In the genomic region with DNA sequence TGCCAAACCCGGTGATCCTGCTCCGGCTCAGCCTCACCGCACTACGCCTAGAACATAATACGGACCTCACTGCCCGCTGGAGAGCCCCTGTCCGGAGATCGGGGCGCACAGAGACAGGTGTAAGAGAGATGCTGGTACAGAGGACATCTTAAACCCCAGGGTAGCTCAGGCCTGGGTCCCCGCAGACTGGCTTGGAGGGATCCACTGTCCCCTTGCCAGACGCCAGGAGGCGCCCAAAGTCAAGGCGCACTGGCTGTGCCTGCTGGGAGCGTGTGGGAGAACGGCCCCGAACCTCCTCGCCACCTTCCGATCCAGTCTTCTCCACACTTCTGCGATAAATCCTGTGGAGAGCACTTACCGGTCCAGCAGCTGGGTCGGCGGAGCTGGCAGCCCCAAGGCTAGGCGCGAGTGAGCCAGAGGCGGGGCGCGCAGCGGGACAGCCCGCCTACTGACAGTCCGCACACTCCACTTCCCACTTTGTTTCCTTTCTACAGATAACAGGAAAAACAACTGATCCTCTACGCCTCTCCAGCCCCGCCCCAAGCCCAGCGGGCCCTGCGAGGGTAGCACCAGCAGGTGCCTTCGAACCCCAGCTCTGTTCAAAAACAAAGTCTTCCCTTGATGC, we compare ENCODE assay signal across 8 mouse cellular contexts. TPM values are rescaled to one million over a fixed set of nuclear protein-coding genes. Genes with fewer than 3 reads are reported as not detected.
A peak's percentile ranks its signal among the peaks of the same experiment; 100 is the strongest.
DNase-seq lines count a peak whose midpoint lies in the region; ATAC-seq and TF ChIP-seq lines count a peak whose summit lies in the region.

No protein-coding gene starts in this region.

- no peaks in the 10 kb centered on the region for H3K9me3 ChIP-seq in intestine, embryonic 15.5 days
- no peaks in the 10 kb centered on the region for H3K9me3 ChIP-seq in liver, embryonic 13.5 days (replicated peaks)
- H3K9me3 ChIP-seq in stomach, embryonic 15.5 days = no peaks in the 10 kb centered on the region

- under 1% methylated on average over 35 of the region's 35 CpGs for WGBS in intestine, embryonic 15.5 days
- under 1% methylated on average over 35 of the region's 35 CpGs for WGBS in liver, embryonic 13.5 days (ENCODE audit: insufficient replicate concordance)
- WGBS in stomach, embryonic 15.5 days = 2% methylated on average over 35 of the region's 35 CpGs

- no peaks in the 10 kb centered on the region for H3K36me3 ChIP-seq in intestine, embryonic 15.5 days
- no peaks in the 10 kb centered on the region for H3K36me3 ChIP-seq in liver, embryonic 13.5 days
- no peaks in the 10 kb centered on the region for H3K36me3 ChIP-seq in myocyte (ENCODE audit: control insufficient read depth, insufficient read depth)
- no peaks in the 10 kb centered on the region for H3K36me3 ChIP-seq in stomach, embryonic 15.5 days

- peak overlapping the region; percentile 93 for H3K4me2 ChIP-seq in intestine, embryonic 15.5 days (replicated peaks)
- peak overlapping the region; percentile 79 for H3K4me2 ChIP-seq in liver, embryonic 13.5 days
- H3K4me2 ChIP-seq in myocyte (ENCODE audit: low read depth) = peak overlapping the region; percentile 63
- H3K4me2 ChIP-seq in stomach, embryonic 15.5 days = peak overlapping the region; percentile 91

- H3K9ac ChIP-seq in intestine, embryonic 15.5 days = peak overlapping the region; percentile 65
- peak overlapping the region; percentile 71 for H3K9ac ChIP-seq in liver, embryonic 13.5 days
- H3K9ac ChIP-seq in stomach, embryonic 15.5 days = peak overlapping the region; percentile 34; the same call in 1 of the 2 replicates

- peak; percentile 40 for DNase-seq in layer of hippocampus, adult 9-11 months
- DNase-seq in layer of hippocampus, adult 8-10 months (ENCODE audit: low spot score in 2 of 2) = no peak
- DNase-seq in liver, embryonic 13.5 days = peak; percentile 56

- H3K79me2 ChIP-seq in myocyte (ENCODE audit: control insufficient read depth, insufficient read depth) = no peaks in the 10 kb centered on the region

- peak overlapping the region; percentile 4 for H3K4me3 ChIP-seq in cortical plate, adult 2 months (ENCODE audit: insufficient read depth, low read length)
- H3K4me3 ChIP-seq in intestine, embryonic 15.5 days (replicated peaks) = peak overlapping the region; percentile 52
- H3K4me3 ChIP-seq in liver, embryonic 13.5 days (replicated peaks) = peak overlapping the region; percentile 62
- H3K4me3 ChIP-seq in myocyte = no peak overlapping the region
- peak overlapping the region; percentile 54 for H3K4me3 ChIP-seq in stomach, embryonic 15.5 days (replicated peaks)

- H3K4me1 ChIP-seq in cortical plate, adult 2 months (ENCODE audit: control insufficient read depth, insufficient read depth, low read length) = no peaks in the 10 kb centered on the region
- H3K4me1 ChIP-seq in intestine, embryonic 15.5 days (replicated peaks) = peaks cover 9% of the 10 kb centered on the region; the same call in 1 of the 2 replicates
- peaks cover 57% of the 10 kb centered on the region for H3K4me1 ChIP-seq in liver, embryonic 13.5 days (replicated peaks)
- H3K4me1 ChIP-seq in stomach, embryonic 15.5 days = peaks cover 5% of the 10 kb centered on the region

- H3K27me3 ChIP-seq in intestine, embryonic 15.5 days (replicated peaks) = 0 out of 2 replicates have a peak, but pooled peaks cover 5% of the 10 kb centered on the region
- H3K27me3 ChIP-seq in liver, embryonic 13.5 days = peaks cover 5% of the 10 kb centered on the region; the same call in 1 of the 2 replicates
- no peaks in the 10 kb centered on the region for H3K27me3 ChIP-seq in myocyte (ENCODE audit: control insufficient read depth, insufficient read depth, insufficient read length)
- H3K27me3 ChIP-seq in stomach, embryonic 15.5 days (replicated peaks) = 0 out of 2 replicates have a peak, but pooled peaks cover 5% of the 10 kb centered on the region

- no peak overlapping the region for H3K27ac ChIP-seq in cortical plate, adult 2 months (ENCODE audit: insufficient read depth, low read length)
- H3K27ac ChIP-seq in intestine, embryonic 15.5 days = no peak overlapping the region
- H3K27ac ChIP-seq in liver, embryonic 13.5 days = peak overlapping the region; percentile 55
- H3K27ac ChIP-seq in stomach, embryonic 15.5 days = peak overlapping the region; percentile 40; the same call in 1 of the 2 replicates

- no peak for TF ChIP-seq POLR2A in cortical plate, adult 2 months (IDR thresholded peaks at IDR 0.05; ENCODE audit: extremely low read depth, insufficient read depth, low read length)
- no peak for TF ChIP-seq POLR2A in myocyte (IDR thresholded peaks at IDR 0.05; ENCODE audit: insufficient read length, low read depth)

- TF ChIP-seq CTCF in cortical plate, adult 2 months (IDR thresholded peaks at IDR 0.05; ENCODE audit: extremely low read depth, insufficient read depth, low read length) = peak; percentile 42

- H3ac ChIP-seq in myocyte (ENCODE audit: control insufficient read depth, insufficient read length) = no peak overlapping the region

- peak; percentile 31 for ATAC-seq in granulocyte monocyte progenitor cell, adult 5-6 weeks (replicated peaks; ENCODE audit: poor library complexity, severe bottlenecking)
- peak; percentile 81 for ATAC-seq in intestine, embryonic 15.5 days
- peak; percentile 79 for ATAC-seq in liver, embryonic 13.5 days (ENCODE audit: low read depth)
- ATAC-seq in stomach, embryonic 15.5 days (ENCODE audit: insufficient read depth, low FRiP score, low read depth) = peak; percentile 67; the same call in 1 of the 2 replicates

TF ChIP-seq in myocyte, 11 proteins besides CTCF, POLR2A, EP300 and RAD21:
- TF ChIP-seq USF1 (IDR thresholded peaks at IDR 0.05; ENCODE audit: low read depth) = no peak
- TF ChIP-seq MYOG (IDR thresholded peaks at IDR 0.05; ENCODE audit: control insufficient read depth in 1 of 3, insufficient read depth in 1 of 3, insufficient read length in 2 of 3, low read depth in 2 of 3) = no peak
- TF ChIP-seq POLR2AphosphoS2 (IDR thresholded peaks at IDR 0.05; ENCODE audit: insufficient read length, low read depth) = no peak
- TF ChIP-seq MAX (IDR thresholded peaks at IDR 0.05; ENCODE audit: low read depth) = no peak
- no peak for TF ChIP-seq CEBPB (IDR thresholded peaks at IDR 0.05; ENCODE audit: insufficient read depth, poor library complexity, severe bottlenecking)
- TF ChIP-seq REST (IDR thresholded peaks at IDR 0.05; ENCODE audit: insufficient read depth, insufficient read length) = no peak
- no peak for TF ChIP-seq TCF12 (IDR thresholded peaks at IDR 0.05; ENCODE audit: insufficient read depth, poor library complexity, severe bottlenecking)
- TF ChIP-seq TCF3 (IDR thresholded peaks at IDR 0.05; ENCODE audit: insufficient read length, low read depth) = no peak
- TF ChIP-seq MYOD1 (IDR thresholded peaks at IDR 0.05; ENCODE audit: control insufficient read depth in 1 of 3, insufficient read length in 2 of 3, low read depth in 2 of 3) = no peak

RNA-seq across cellular contexts. Expression of a gene that starts 4.1 kb away (rescaled TPM):
- 10 to 100 TPM; 26.7 to 30.2 (median 28.4) TPM for total RNA-seq in layer of hippocampus, adult 8-10 months (2022)
- 13.2 and 15.7 TPM in 2 replicates for polyA plus RNA-seq in cortical plate, adult 2 months (2012; rRNA removed)
- 72.9 and 80.4 TPM in 2 replicates for total RNA-seq in granulocyte monocyte progenitor cell, adult 5-6 weeks (2014; fragmentation: Nextera tagmentation)
- total RNA-seq in granulocyte monocyte progenitor cell, adult 5-6 weeks (2017) = 64.5 and 81.6 TPM in 2 replicates
- polyA plus RNA-seq in intestine, embryonic 15.5 days (2015; fragmentation: Nextera tagmentation; extraction: Ambion mirVana) = 4.6 and 4.8 TPM in 2 replicates
- polyA plus RNA-seq in liver, embryonic 13.5 days (2015; fragmentation: Nextera tagmentation; extraction: Ambion mirVana) = 5.6 and 6.4 TPM in 2 replicates
- polyA plus RNA-seq in myocyte (2012; fragmentation: generic; extraction: Trizol) = 1.4 TPM
- 5.0 and 5.1 TPM in 2 replicates for polyA plus RNA-seq in stomach, embryonic 15.5 days (2015; fragmentation: Nextera tagmentation; extraction: Ambion mirVana)

RNA-seq across cellular contexts. Expression of a gene that starts 39.5 kb away (rescaled TPM):
- total RNA-seq in layer of hippocampus, adult 8-10 months (2022) = 10 to 100 TPM; 63.5 to 75.6 (median 74.5) TPM
- 75.0 and 75.9 TPM in 2 replicates for polyA plus RNA-seq in cortical plate, adult 2 months (2012; rRNA removed)
- 14.0 and 17.6 TPM in 2 replicates for total RNA-seq in granulocyte monocyte progenitor cell, adult 5-6 weeks (2014; fragmentation: Nextera tagmentation)
- 7.1 and 7.5 TPM in 2 replicates for total RNA-seq in granulocyte monocyte progenitor cell, adult 5-6 weeks (2017)
- 23.3 and 24.7 TPM in 2 replicates for polyA plus RNA-seq in intestine, embryonic 15.5 days (2015; fragmentation: Nextera tagmentation; extraction: Ambion mirVana)
- 6.9 and 8.4 TPM in 2 replicates for polyA plus RNA-seq in liver, embryonic 13.5 days (2015; fragmentation: Nextera tagmentation; extraction: Ambion mirVana)
- polyA plus RNA-seq in myocyte (2012; fragmentation: generic; extraction: Trizol) = 31.1 TPM
- polyA plus RNA-seq in stomach, embryonic 15.5 days (2015; fragmentation: Nextera tagmentation; extraction: Ambion mirVana) = 24.0 and 26.8 TPM in 2 replicates

Comparison
In these comparisons a context has a peak if more than half of its experiments do, and no peak if none do; other contexts are left out.
1. DNase-seq: peak in layer of hippocampus, adult 9-11 months (single experiment) and liver, embryonic 13.5 days (single experiment); none in layer of hippocampus, adult 8-10 months (0 of 2).
2. H3K27ac ChIP-seq: peak in liver, embryonic 13.5 days (single experiment) and stomach, embryonic 15.5 days (single experiment); none in cortical plate, adult 2 months (single experiment) and intestine, embryonic 15.5 days (single experiment).
3. ATAC-seq: peak in every context shown above with its lines; median percentile 81 in intestine, embryonic 15.5 days; 79 in liver, embryonic 13.5 days; 67 in stomach, embryonic 15.5 days; 31 in granulocyte monocyte progenitor cell, adult 5-6 weeks.
4. Peak in every context shown above with its lines, with median percentiles within 50 percentile points of each other: H3K4me2 ChIP-seq and H3K9ac ChIP-seq.